In genomic region chr3:55830226-55830625, GRCm38 (mm10) we compare ENCODE assay signal across 23 mouse cellular contexts. TPM values are rescaled to one million over a fixed set of nuclear protein-coding genes. Genes with fewer than 3 reads are reported as not detected.
DNase-seq lines count a peak whose midpoint lies in the region; ATAC-seq lines count a peak whose summit lies in the region.
"Had no signal": no experiment of that assay in that cellular context is flagged by ENCODE, and none has a peak within 500 bp of the region (broad histone marks: within the 10 kb centered on the region; RNA-seq: fewer than 3 reads in every experiment).

No protein-coding gene starts in this region.

- H3K4me1 ChIP-seq in midbrain, embryonic 14.5 days (ENCODE audit: control insufficient read depth, insufficient read depth, low read length), result peaks cover 10% of the 10 kb centered on the region
- peaks cover 14% of the 10 kb centered on the region for H3K4me1 ChIP-seq in midbrain, embryonic 16.5 days (ENCODE audit: control insufficient read depth, insufficient read depth, low read length)
- H3K4me1 ChIP-seq in liver, embryonic 11.5 days (replicated peaks; ENCODE audit: control insufficient read depth, insufficient read depth, low read length), result peaks cover 12% of the 10 kb centered on the region; the same call in 1 of the 2 replicates

- peak; percentile 23 for DNase-seq in embryo, embryonic 11 days
- DNase-seq in embryo, embryonic 10 days (ENCODE audit: low spot score), result no peak
- no peak for DNase-seq in midbrain, embryonic 14.5 days
- peak; percentile 23 for DNase-seq in mesoderm, embryonic 11.5 days (ENCODE audit: low read depth, low spot score)
- DNase-seq in liver, embryonic 11.5 days (ENCODE audit: low spot score), result no peak
- DNase-seq in left cerebral cortex, postnatal 36 days (ENCODE audit: low spot score in 2 of 2), result no peak
- DNase-seq: adrenal gland, postnatal 14 days; cerebellum, adult 2 months; cerebellum, postnatal 25 days; heart, postnatal 36 days; kidney, adult 9 months; kidney, postnatal 14 days; liver, postnatal 0 days; thymus, adult 18-20 months; thymus, postnatal 36 days had no signal

- intact Hi-C loops in left cerebral cortex, postnatal 36 days (cut with DNase I), result no loop called here

- no peak overlapping the region for H3K4me2 ChIP-seq in midbrain, embryonic 14.5 days (ENCODE audit: low read length)
- no peak overlapping the region for H3K4me2 ChIP-seq in midbrain, embryonic 16.5 days (ENCODE audit: low read length)
- no peak overlapping the region for H3K4me2 ChIP-seq in liver, embryonic 11.5 days
- H3K4me2 ChIP-seq: heart, embryonic 15.5 days; midbrain, embryonic 12.5 days had no signal

- no peak overlapping the region for H3K4me3 ChIP-seq in midbrain, embryonic 14.5 days (replicated peaks; ENCODE audit: low read depth, low read length)
- no peak overlapping the region for H3K4me3 ChIP-seq in midbrain, embryonic 16.5 days (ENCODE audit: low read depth, low read length)
- no peak overlapping the region for H3K4me3 ChIP-seq in liver, embryonic 11.5 days (ENCODE audit: low read depth, low read length)
- H3K4me3 ChIP-seq: forebrain, embryonic 10.5 days; heart, embryonic 15.5 days; midbrain, embryonic 12.5 days had no signal

- WGBS in midbrain, embryonic 14.5 days, result 58% methylated on average over 5 of the region's 5 CpGs
- WGBS in midbrain, embryonic 16.5 days, result 49% methylated on average over 5 of the region's 5 CpGs
- WGBS in liver, embryonic 11.5 days, result 63% methylated on average over 5 of the region's 5 CpGs

- no peaks in the 10 kb centered on the region for H3K36me3 ChIP-seq in midbrain, embryonic 14.5 days (ENCODE audit: control insufficient read depth, insufficient read depth, low read length)
- H3K36me3 ChIP-seq in midbrain, embryonic 16.5 days (ENCODE audit: control insufficient read depth, insufficient read depth, low read length), result no peaks in the 10 kb centered on the region
- no peaks in the 10 kb centered on the region for H3K36me3 ChIP-seq in liver, embryonic 11.5 days (ENCODE audit: control insufficient read depth, insufficient read depth, low read length)
- H3K36me3 ChIP-seq: forebrain, embryonic 10.5 days; heart, embryonic 15.5 days; midbrain, embryonic 12.5 days had no signal

- H3K27ac ChIP-seq in midbrain, embryonic 14.5 days (replicated peaks; ENCODE audit: low read depth, low read length), result peak overlapping the region; percentile 63
- no peak overlapping the region for H3K27ac ChIP-seq in midbrain, embryonic 16.5 days (ENCODE audit: low read length)
- no peak overlapping the region for H3K27ac ChIP-seq in liver, embryonic 11.5 days (ENCODE audit: low read depth, low read length)
- H3K27ac ChIP-seq: forebrain, embryonic 10.5 days; heart, embryonic 15.5 days; macrophage; midbrain, embryonic 12.5 days had no signal

- no peak for ATAC-seq in midbrain, embryonic 14.5 days (ENCODE audit: low FRiP score, low TSS enrichment)
- no peak for ATAC-seq in midbrain, embryonic 16.5 days
- no peak for ATAC-seq in liver, embryonic 11.5 days (replicated peaks; ENCODE audit: low FRiP score)
- ATAC-seq: activated CD4-positive, CD25-positive, alpha-beta regulatory T cell, adult 4 months; liver, postnatal 0 days; lung, postnatal 0 days had no signal

- H3K9me3 ChIP-seq in midbrain, embryonic 14.5 days (ENCODE audit: control insufficient read depth, low read length), result no peaks in the 10 kb centered on the region
- no peaks in the 10 kb centered on the region for H3K9me3 ChIP-seq in midbrain, embryonic 16.5 days (replicated peaks; ENCODE audit: control insufficient read depth, low read length, poor library complexity, severe bottlenecking)
- H3K9me3 ChIP-seq in liver, embryonic 11.5 days (ENCODE audit: control insufficient read depth, low read length), result no peaks in the 10 kb centered on the region
- H3K9me3 ChIP-seq: forebrain, embryonic 10.5 days; heart, embryonic 15.5 days; midbrain, embryonic 12.5 days had no signal

- H3K27me3 ChIP-seq in midbrain, embryonic 14.5 days (ENCODE audit: control insufficient read depth, insufficient read depth, low read length), result no peaks in the 10 kb centered on the region
- no peaks in the 10 kb centered on the region for H3K27me3 ChIP-seq in midbrain, embryonic 16.5 days (ENCODE audit: control insufficient read depth, insufficient read depth, low read depth, low read length)
- no peaks in the 10 kb centered on the region for H3K27me3 ChIP-seq in liver, embryonic 11.5 days (replicated peaks; ENCODE audit: control insufficient read depth, insufficient read depth, low read length)
- H3K27me3 ChIP-seq: heart, embryonic 15.5 days; midbrain, embryonic 12.5 days had no signal

- H3K9ac ChIP-seq in midbrain, embryonic 14.5 days (replicated peaks; ENCODE audit: low read length), result no peak overlapping the region
- no peak overlapping the region for H3K9ac ChIP-seq in midbrain, embryonic 16.5 days (ENCODE audit: low read depth, low read length)
- H3K9ac ChIP-seq in liver, embryonic 11.5 days (ENCODE audit: low read depth, low read length), result no peak overlapping the region
- H3K9ac ChIP-seq: heart, embryonic 15.5 days; liver, postnatal 0 days; midbrain, embryonic 12.5 days had no signal

RNA-seq across cellular contexts. Expression of gene Mab21l1, which starts 47.9 kb away (rescaled TPM):
- 218 and 237 TPM in 2 replicates for polyA plus RNA-seq in midbrain, embryonic 14.5 days (2014; fragmentation: Nextera tagmentation; extraction: Ambion mirVana)
- polyA plus RNA-seq in midbrain, embryonic 16.5 days (2015; fragmentation: Nextera tagmentation; extraction: Ambion mirVana), result 136 and 156 TPM in 2 replicates
- 1.7 and 1.8 TPM in 2 replicates for polyA plus RNA-seq in liver, embryonic 11.5 days (2014; fragmentation: Nextera tagmentation; extraction: Ambion mirVana)
- 1 to 10 TPM in 1 of 2 experiments, under 1 TPM in 1; 0.89 to 1.9 TPM for total RNA-seq in left cerebral cortex, postnatal 36 days (2021)
- total RNA-seq: liver, adult 2 months had no signal
- polyA plus RNA-seq: liver, adult 2 months; liver, postnatal 0 days; lung, postnatal 0 days; macrophage had no signal

Comparison
In these comparisons a context has a peak if more than half of its experiments do, and no peak if none do; other contexts are left out.
1. DNase-seq: peak in embryo, embryonic 11 days (single experiment) and mesoderm, embryonic 11.5 days (single experiment); none in embryo, embryonic 10 days (single experiment), midbrain, embryonic 14.5 days (single experiment), liver, embryonic 11.5 days (single experiment) and left cerebral cortex, postnatal 36 days (0 of 2).
2. RNA of gene Mab21l1, which starts 47.9 kb away (polyA plus RNA-seq): 218 to 237 TPM in midbrain, embryonic 14.5 days and 136 to 156 TPM in midbrain, embryonic 16.5 days; 1.7 to 1.8 TPM in liver, embryonic 11.5 days; every median in the first group is over 10 times any median in the second.